Mouse (Mus musculus) G1E-ER4 (cell line): ENCODE results near the gene Ebpl. TPM values are rescaled to one million over a fixed set of nuclear protein-coding genes. Genes with fewer than 3 reads are reported as not detected.

Experiments used
- GATA1 ChIP-seq: IDR thresholded peaks from one replicate; pipeline ENCODE4 v1.8.0; 2012; ENCODE audit warnings: low read length, inconsistent platforms
- polyA plus RNA-seq: library from polyadenylated mRNA; stranded (reverse); fragments of >175 nt; gene quantifications from 2 replicates; pipeline ENCODE4 v1.2.3, GENCODE M21; 2012

The Ebpl gene
- polyA plus RNA-seq, 1 experiment = 0.66 TPM

- TF ChIP-seq GATA1 = no peak
Observed at GRCm38 (mm10) chr14:61299810-61300209, 60.4 kb downstream of the Ebpl start.

- TF ChIP-seq GATA1 = no peak
Observed at GRCm38 (mm10) chr14:61294738-61295079, 65.5 kb downstream of the Ebpl start.

- no peak for TF ChIP-seq GATA1
Observed at GRCm38 (mm10) chr14:61293884-61294737, 66.1 kb downstream of the Ebpl start.

- no peak for TF ChIP-seq GATA1
Observed at GRCm38 (mm10) chr14:61290664-61291063, 69.6 kb downstream of the Ebpl start.

- TF ChIP-seq GATA1 = no peak
Observed at GRCm38 (mm10) chr14:61288606-61289286, 71.5 kb downstream of the Ebpl start.

Other genes starting within 250 kb of the Ebpl start
- 0.83 and 1.2 TPM in 2 replicates for gene Sacs, start 222.0 kb downstream of the Ebpl start, polyA plus RNA-seq
- not detected in 2 replicates for gene Sgcg, start 101.9 kb downstream of the Ebpl start, polyA plus RNA-seq
- gene Arl11, start 50.7 kb downstream of the Ebpl start, polyA plus RNA-seq = not detected in 2 replicates
- 10.1 and 13.5 TPM in 2 replicates for gene Kpna3, start 79.4 kb upstream of the Ebpl start, polyA plus RNA-seq
- gene Spryd7, start 196.4 kb upstream of the Ebpl start, polyA plus RNA-seq = 4.4 and 5.8 TPM in 2 replicates
- 0.06 and 0.19 TPM in 2 replicates for gene Trim13, start 237.8 kb upstream of the Ebpl start, polyA plus RNA-seq
- not detected in 2 replicates for gene Kcnrg, start 247.0 kb upstream of the Ebpl start, polyA plus RNA-seq